Mouse (Mus musculus): ENCODE measurements at regions not wholly inside any gene's neighbourhood (a gene's known extent, or its start where the extent isn't known, plus 50 kb on each side); places are given as distances from the start of the nearest gene placed in this dataset.
"Not testable (repeated sequence)": the region's sequence is repeated elsewhere in the genome, so short reads cannot be mapped to it uniquely, and the experiment has no call there.

DNA sequence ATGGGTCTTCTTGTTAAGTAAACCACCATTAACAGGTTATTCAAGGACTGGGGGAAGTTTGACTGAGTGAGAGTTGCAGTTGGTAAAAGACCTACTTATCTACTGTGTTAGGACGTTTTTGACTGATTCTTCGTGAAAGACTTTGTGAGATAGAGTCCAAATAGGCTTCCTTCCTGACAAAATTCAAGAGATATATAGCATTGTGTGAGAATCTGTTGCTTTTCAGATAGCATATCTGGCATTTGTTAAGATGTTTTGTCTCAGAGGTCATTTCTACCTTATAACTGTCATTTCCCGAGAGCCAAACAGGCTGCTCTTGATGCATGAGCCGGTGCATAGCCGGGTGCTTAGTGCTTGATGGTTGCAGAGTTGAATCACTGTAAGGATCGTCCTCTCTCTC, 214.8 kb downstream of the Pten start:
- DNase-seq (ENCODE audit: low spot score in 2 of 2) = no peak

DNA sequence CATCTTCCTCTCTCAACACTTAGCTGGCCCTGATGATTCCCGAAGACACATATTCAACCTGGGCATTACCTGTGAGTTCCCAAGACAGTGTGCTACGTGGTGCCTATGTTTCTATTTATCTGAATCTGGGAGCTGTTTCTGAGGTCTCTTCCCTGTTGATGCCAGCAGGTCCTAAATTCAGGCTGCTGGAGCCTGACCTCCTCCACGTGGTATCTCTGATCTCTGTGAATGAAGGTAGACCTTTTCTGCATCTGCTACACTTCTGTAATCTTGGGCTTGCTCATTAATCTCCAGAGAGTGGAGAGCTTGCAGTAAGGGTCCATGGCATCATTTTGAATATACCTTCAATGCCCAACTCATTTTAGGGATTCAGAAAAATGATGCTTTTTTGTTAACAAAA, 215.8 kb downstream of the Pten start:
- DNase-seq (ENCODE audit: low spot score in 2 of 2) = no peak

DNA sequence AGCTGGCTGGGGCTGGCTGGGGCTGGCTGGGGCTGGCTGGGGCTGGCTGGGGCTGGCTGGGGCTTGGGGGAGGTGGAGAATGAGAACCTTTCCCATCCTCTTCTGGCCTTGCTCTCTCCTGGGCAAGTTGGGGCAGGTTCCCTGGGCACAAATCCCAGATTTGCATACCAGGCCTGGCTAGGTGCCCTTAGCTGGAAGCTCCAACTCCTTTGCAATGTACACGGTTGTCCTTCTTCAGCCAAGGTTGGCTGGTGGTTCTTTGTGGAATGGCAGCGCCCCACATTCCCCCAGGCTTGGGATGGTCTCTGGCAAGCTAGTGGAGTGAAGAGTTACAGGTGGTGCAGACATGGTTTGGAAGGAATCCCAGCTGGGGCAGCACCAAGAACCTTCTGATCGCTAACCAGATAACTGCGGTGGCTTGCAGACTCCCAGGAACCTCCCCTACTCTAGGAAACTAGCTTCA, 217.5 kb downstream of the Pten start:
- DNase-seq (ENCODE audit: low spot score in 2 of 2) = no peak

DNA sequence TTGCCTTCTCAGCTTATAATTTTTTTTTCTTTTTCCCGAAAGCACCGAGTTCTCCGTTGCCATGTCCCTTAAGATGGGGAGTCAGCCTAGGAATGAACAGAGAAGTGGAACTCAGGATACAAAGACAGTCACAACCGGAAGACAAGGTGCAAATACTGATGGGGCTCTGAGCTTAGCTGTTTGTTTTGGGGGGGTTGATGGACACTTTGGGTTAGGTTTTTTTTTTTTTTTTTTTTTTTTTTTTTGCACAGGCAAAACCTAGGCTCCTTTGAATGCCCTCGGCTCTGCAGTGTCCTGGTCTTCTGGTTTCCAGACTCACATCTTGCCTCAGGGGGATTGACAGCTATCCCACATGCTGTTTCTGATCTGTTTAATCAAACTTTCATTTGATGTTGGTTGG, 218.0 kb downstream of the Pten start:
- no peak for DNase-seq (ENCODE audit: low spot score in 2 of 2)

DNA sequence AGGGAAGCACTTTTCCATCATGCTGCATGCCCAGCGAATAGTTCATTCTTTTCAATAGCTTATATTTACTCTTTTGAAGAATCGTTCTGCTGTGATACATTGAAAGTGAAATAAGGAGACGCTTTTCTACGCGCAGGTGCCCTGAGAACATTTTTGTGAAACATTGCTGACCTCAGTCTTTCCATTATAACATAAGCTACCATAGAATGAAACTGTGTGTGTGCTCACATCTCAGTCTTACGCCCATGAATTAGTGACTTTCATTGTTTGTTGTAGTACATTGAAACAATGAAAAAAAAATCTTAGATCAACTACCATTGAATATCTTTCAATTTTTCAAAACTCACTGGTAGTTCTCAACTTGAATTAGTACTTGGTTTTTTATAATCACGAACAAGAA, 219.2 kb downstream of the Pten start:
- no peak for DNase-seq (ENCODE audit: low spot score in 2 of 2)

DNA sequence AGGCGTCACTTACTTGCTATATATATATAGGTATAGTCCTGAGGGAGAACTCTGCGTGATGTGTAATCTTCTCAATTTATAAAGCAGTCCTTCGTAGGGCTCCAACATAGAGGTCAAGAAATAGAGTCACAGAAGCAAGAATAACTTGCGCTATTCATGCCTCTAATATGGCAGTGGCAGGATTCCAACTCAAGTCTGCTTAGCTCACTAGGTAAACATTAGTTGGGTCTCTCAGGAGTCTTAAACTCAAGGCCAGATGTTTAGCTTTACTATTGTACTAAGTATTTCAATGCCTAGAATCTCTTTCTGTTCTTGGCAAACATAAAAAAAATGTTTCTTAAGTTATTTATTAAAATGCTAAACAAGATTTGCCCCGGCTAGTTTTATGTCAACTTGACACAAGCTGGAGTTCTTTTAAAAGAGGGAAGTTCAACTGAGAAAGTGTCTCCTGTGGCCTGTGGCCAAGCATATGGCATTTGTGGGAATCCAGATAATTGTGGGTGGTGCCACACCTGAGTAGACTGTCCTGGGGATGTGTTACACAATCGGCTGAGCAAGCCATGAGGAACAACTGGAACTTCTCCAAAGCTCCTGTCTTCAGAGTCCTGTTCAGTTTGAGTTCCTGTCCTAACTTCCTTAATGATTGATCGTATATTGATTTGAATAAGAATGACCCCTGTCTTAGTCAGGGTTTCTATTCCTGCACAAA, 220.9 kb downstream of the Pten start:
- DNase-seq (ENCODE audit: low spot score in 2 of 2) = no peak

DNA sequence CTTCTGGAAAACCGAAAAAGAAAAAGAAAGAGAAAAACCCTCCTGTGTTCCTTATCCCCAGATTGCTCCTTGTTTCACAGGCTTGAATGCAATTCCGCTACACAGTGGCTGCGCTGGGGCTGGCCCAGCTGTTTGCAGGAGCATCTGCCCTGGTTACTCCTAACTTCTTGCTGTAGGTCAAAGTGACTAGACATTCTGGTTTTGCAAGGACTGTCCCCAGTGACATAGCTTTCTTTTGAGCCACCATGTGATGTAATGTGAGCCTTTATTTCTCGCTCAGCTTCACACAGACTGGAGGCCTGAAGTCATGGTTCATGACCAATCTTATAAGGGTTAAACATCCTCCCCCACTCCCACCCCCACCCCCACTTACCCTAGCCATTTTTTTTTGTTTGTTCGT, 222.8 kb downstream of the Pten start:
- no peak for DNase-seq (ENCODE audit: low spot score in 2 of 2)

DNA sequence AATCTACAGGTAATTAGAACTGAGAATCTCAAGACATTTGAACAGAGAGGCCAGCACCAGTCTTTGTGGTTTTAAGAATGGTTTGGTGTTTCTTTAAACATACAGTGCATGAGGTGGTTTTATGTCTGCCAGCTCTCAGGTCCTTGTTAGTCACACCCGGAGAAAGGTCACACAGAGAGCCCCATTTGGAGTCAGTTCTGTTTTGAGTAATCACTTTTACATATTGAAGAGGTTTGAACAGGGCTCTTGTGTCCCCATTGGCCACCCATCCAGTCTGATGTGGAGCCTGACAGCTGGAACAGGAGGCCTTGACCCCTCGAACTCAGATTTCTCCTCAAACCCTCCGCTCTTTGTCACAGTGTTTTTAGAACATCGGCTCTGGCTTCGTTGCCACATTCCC, 231.4 kb downstream of the Pten start:
- no peak for DNase-seq (ENCODE audit: low spot score in 2 of 2)

DNA sequence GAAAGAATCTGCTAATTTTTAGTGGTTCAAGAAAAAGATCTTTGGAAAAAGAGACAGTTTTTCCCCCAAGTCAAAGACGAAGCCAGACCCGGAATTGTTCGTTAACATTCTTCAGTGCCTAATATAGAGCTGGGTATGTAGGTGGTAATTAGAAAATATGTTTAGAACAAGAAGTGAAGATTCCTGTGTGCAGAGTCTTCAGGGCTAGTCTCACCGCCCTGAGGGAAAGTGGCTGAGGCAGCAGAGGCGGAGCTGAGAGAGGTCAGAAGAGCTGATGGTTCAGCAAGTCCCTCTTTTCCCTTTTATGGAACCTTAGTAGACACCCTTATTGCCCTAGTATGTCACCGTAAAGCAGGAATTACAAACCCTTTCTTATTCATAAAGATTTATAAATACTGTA, 232.0 kb downstream of the Pten start:
- DNase-seq (ENCODE audit: low spot score in 2 of 2) = peak in 1 of 2 experiments; percentile 11

DNA sequence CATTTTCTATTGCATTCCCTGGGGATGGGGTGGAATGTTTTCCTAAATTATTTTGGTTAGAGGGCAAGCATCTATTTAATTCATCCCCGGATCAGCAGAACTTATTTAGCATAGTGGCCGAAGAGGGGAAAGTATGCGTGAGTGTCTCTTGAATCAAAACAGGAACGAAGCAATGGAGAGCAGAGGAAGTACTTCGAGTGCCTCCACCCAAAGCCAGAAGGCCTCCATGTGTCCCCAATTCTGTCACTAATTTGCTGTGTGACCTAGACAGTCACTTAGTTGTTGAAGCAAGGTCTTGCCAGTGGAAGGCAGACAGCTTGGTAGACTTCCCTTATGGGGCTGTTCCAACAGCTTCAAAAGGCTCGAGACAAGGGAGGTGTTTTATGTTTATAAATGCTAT, 233.3 kb downstream of the Pten start:
- DNase-seq (ENCODE audit: low spot score in 2 of 2) = peak; percentile 55 to 59

DNA sequence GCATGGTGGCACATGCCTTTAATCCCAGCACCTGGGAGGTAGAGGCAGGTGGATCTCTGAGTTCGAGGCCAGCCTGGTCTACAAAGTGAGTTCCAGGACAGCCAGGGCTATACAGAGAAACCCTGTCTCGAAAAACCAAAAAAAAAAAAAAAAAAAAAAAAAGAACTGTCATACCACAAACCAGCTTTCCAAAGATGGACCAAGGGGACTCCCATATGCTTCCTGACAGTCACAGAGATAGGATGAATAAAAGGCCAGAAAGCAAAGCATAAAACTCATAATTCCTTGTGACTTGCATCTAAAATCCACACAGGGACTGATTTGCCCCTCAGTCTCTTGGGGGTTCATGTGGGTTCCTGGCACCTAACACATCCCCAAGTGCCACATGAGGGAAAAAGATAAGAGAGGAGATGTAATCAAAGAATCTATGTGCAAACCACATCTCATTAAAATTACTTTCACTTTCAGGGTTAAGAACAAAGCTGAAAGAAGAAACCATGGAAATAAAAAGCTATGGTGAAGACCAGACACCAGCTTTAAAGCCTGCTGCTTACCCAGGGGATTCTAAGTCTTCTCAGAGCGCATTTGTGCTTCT, 241.4 kb downstream of the Pten start:
- DNase-seq (ENCODE audit: low spot score in 2 of 2) = no peak

DNA sequence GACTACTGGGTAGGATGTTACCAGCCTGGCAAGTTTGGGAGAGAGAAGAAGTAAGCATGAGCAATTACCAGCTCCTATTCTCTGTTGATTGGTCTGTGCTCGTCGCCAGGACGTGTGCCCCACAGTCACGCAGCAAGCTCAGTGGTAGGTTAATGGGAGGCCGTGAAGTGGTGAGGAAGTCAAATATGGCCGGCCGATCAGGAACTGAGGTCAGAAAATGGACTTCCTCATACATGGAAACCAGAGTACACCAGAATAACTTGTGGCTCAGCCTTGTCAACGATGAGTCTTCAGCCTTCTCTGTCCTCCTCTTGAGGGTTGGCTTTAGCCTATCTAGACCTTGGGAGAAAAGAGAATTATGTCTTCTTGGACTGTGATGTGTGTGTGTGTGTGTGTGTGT, 250.3 kb downstream of the Pten start:
- DNase-seq (ENCODE audit: low spot score in 2 of 2) = no peak

DNA sequence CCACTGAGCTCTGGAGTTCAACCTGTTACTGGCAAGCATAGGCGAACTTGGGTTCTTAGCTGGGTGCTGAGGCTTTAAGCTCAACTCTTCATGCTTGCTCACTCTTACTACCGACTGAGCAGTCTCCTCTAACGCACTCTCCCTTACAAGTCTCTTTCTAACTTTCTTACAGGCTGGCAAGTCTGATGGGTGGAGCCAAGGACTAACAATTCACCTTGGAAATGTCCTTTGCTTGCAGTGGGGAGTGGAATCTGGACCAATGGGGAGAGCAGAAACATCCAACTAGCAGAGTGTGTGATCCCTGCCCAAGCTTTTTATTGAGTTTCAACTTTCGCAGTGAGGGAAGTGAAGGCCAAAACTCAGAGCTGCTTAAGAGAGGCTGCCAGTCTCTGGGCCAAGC, 250.8 kb downstream of the Pten start:
- no peak for DNase-seq (ENCODE audit: low spot score in 2 of 2)

DNA sequence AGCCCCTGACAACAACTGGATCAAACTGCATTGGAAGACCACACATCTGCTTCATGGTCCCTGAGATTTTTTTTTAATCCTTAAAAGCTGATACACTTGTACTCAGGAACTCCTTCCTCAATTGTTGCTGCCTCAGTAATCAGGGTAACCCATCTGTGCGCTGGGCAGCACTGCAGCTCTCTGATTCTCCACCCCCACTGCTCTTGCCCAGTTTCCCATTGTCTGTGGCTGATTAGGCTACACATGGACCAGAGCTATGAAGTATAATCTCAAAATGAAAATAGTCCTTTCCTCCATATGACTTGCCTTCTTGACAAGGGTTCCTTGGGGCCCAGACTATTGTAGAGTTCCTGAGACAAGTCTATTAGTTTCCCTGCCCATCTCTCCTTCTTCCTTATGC, 251.5 kb downstream of the Pten start:
- no peak for DNase-seq (ENCODE audit: low spot score in 2 of 2)

DNA sequence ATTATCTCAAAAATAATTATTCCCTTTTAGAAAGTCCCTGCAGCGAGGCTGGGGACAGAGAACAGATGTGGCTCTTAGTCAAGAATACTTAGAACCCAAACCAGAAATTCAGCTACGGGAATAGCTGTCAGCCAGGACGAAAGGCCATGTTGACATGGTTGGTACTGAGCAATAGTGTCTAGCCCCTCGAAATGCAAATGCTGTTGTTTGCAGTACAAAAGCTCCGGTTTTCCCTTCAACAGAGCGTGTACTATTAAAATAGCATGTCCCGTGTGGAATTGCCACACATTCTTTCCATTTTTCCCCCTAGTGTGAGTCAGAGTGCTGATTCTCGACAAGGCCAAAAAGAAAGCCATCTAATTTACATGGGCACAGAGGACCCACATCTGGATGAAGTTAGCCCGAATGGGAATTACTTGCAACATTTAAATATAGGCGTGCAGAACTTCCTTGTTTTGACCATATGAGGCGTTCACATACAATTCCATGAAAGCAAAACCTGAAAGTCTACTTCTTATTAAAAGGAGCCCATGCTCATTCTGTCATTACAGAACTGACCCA, 253.7 kb downstream of the Pten start:
- DNase-seq (ENCODE audit: low spot score in 2 of 2) = no peak

DNA sequence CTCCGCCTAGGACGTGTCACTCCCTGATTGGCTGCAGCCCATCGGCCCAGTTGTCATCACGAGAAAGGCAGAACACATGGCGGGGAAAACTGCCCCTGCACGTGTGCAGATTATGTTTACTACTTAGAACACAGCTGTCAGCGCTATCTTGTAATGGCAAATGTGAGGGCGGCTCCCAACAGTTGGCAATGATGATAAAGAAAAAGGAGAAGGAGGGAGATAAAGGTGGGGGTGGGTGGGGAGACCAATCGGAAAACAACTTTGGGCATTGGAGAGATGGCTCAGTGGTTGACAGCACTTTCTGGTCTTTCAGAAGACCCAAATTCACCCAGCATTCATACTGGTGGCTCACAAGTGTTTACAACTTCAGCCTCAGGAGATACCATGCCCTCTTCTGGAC, 257.6 kb downstream of the Pten start:
- DNase-seq (ENCODE audit: low spot score in 2 of 2) = not testable (repeated sequence)

DNA sequence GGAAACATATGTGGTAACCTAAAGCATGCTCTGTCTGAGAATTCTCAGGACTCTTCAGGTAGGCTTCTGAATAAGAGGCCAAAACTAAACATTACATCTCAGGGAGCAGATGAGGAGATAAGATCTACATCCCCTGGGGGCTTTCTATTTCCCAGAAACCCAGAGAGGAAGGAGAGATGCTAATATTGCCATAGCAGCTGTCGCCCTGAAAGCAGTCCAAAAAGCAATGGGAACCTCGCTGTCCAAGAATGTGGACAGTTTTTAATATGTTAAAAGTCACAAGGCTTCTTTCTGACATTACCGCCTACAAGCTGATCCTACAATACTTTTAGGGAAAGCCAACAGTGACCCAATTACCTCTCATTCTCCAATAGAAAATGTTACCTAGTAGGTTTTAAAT, 263.9 kb downstream of the Pten start:
- DNase-seq (ENCODE audit: low spot score in 2 of 2) = no peak

DNA sequence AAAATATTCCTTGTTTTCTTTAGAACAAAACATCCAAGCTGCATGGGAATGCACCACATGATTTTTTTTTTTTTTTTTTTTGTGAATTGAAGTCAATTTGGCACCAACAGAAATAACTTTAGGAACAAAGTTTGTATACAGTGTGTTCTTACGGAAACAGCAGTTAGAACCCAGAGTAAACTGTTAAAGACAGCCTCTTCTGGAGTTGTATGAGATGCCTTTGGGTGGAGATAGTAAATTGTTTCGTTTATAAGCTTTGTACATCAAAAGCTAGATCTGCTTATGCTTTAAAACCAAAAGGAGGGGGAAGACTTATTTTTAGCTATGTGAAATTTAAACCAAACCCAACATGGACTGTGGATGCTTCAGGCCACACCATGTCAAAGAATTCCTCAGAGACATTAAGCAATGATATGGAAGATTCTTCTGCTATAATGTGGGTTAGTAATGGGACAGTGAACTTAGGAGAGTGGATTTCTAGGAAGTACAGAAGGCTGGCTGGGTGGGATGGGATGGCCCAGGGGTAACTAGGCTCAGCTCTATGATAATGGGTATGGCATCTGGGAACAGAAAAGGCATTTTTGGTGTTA, 265.6 kb downstream of the Pten start:
- DNase-seq (ENCODE audit: low spot score in 2 of 2) = no peak

DNA sequence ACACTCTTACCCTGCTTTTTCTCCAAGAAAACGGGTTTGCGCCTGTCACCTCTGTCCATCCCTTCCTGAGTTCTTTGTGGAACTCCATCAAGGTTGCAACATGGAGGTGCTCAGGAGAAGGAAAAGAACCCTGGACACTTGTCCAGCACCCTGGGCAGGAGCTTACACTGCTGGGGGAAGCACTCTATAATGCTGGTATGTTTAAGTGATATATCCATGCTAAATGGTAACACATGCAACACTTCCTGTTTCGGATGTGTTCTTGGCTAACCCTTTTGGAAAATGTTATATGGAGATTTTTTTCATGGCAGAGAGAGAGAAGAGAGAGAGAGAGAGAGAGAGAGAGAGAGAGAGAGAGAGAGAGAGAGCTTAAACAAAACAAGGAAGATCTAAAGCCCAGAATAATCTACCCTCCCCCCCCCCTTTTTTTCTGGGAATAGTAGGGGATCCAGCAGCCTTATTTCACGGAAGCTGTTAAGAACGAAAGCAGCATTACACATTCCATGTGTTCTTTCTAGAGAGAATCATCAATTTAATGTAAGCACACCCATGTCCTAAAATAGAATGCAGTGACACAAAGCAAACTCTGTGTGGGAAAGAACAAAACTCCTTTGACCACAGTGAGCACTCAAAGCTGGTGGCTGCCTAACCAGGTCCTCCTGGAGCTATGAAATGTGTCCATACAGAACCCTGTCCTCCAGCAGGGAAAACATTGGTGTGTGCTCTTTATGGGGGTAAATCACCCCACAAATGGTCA, 272.6 kb downstream of the Pten start:
- no peak for DNase-seq (ENCODE audit: low spot score in 2 of 2)

DNA sequence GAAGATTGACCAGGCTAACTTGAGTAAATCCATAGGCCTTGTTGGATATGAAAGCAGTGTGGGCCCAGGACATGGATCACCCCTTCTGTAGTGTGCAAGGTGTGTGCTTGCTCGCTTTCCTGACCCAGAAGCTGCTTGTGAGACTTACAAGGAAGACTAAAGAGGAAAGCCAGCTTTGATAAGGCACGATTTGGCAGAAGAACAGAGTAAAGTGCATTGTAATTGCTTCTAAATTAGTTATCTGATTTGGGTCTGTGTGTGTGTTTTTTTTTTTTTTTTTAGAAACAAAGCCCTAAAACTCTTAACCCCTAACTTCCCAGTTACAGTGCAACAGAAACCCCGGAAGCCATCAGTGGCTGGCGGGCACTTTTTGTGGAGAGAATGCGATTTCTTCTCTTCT, 283.2 kb downstream of the Pten start:
- no peak for DNase-seq (ENCODE audit: low spot score in 2 of 2)

DNA sequence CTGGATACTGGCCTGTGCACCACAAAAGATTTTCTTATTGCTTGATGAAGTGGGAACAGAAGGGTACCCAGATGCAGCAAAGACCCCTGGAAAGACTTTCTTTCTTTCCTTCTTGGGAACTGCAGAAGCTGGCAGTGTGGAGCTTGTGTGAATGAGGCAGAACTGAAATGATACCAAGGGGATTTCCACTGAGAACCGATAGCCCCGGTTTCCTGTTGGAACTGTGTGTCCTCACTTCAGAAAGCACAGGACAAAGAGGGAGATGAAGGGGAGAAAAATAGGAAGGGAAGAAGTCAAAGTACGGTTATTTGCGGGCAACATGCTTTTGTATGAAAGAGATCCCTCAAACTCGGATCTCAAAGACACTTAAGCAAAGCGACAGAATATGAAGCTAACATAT, 283.7 kb downstream of the Pten start:
- DNase-seq (ENCODE audit: low spot score in 2 of 2) = no peak

DNA sequence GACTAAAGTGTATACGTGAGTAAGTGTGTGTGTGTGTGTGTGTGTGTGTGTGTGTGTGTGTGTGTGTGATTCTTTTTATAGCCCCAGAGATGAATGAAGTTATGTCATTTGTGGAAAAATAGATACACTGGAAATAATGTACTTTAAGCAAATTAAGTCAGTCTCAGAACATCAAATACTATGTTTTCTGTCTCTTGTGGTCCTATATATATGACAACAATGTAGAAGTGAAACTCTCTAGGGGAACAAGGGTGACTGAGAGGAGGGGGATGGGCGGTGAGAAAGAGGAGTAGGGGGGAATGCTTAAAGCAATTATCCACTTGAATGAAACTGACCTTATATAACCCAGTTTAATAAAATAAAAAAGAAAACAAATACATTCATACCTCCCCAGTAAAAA, 285.5 kb downstream of the Pten start:
- peak; percentile 75 to 82 for DNase-seq (ENCODE audit: low spot score in 2 of 2)

Data from spleen, postnatal 36 days (tissue).